Mouse (Mus musculus) stomach, embryonic 15.5 days (tissue): Measurements from ENCODE around the gene Pepd. TPM values are rescaled to one million over a fixed set of nuclear protein-coding genes. Genes with fewer than 3 reads are reported as not detected.

ENCODE experiments used
- ATAC-seq: fragments of 200-750 bp; cut with Nextera tagmentation; 2 replicates; pipeline ENCODE4 v1.8.0; 2017; ENCODE audit warnings: low read depth, moderate number of reproducible peaks, moderate TSS enrichment; ENCODE audit not compliant: insufficient read depth, low FRiP score
- H3K27ac ChIP-seq: fragments of 300-500 bp; sonication (generic); 2 replicates; pipeline ENCODE4 v1.5.1; 2015; ENCODE audit warnings: mild to moderate bottlenecking, inconsistent platforms
- H3K27me3 ChIP-seq: fragments of 300-500 bp; sonication (generic); replicated peaks from 2 replicates; pipeline ENCODE4 v1.6.1; 2015; ENCODE audit warnings: inconsistent platforms
- H3K36me3 ChIP-seq: fragments of 300-500 bp; sonication (generic); 2 replicates; pipeline ENCODE4 v1.6.1; 2015; ENCODE audit warnings: inconsistent platforms
- H3K4me1 ChIP-seq: fragments of 300-500 bp; sonication (generic); 2 replicates; pipeline ENCODE4 v1.6.1; 2015; ENCODE audit warnings: inconsistent platforms
- H3K4me2 ChIP-seq: fragments of 300-500 bp; sonication (generic); 2 replicates; pipeline ENCODE4 v1.6.1; 2015; ENCODE audit warnings: mild to moderate bottlenecking, inconsistent platforms
- H3K4me3 ChIP-seq: fragments of 300-500 bp; sonication (generic); replicated peaks from 2 replicates; pipeline ENCODE4 v1.5.1; 2015; ENCODE audit warnings: inconsistent platforms
- H3K9ac ChIP-seq: fragments of 300-500 bp; sonication (generic); 2 replicates; pipeline ENCODE4 v1.6.1; 2015; ENCODE audit warnings: inconsistent platforms
- H3K9me3 ChIP-seq: fragments of 300-500 bp; sonication (generic); 2 replicates; pipeline ENCODE4 v1.6.1; 2016; ENCODE audit warnings: inconsistent platforms
- WGBS: fragments of 180-500 bp; shearing (Covaris S2); methylation state at CpG from one replicate; pipeline ENCODE4 v1.1.7; 2015; 5-methylcytosine and 5-hydroxymethylcytosine counted together
- polyA plus RNA-seq: library from polyadenylated mRNA; unstranded; fragments of >200 nt; fragmentation: Nextera tagmentation; extraction: Ambion mirVana; gene quantifications from 2 replicates; pipeline ENCODE4 v1.2.1, GENCODE M21; 2015

Gene Pepd
- polyA plus RNA-seq: 68.9 and 71.4 TPM in 2 replicates

DNA sequence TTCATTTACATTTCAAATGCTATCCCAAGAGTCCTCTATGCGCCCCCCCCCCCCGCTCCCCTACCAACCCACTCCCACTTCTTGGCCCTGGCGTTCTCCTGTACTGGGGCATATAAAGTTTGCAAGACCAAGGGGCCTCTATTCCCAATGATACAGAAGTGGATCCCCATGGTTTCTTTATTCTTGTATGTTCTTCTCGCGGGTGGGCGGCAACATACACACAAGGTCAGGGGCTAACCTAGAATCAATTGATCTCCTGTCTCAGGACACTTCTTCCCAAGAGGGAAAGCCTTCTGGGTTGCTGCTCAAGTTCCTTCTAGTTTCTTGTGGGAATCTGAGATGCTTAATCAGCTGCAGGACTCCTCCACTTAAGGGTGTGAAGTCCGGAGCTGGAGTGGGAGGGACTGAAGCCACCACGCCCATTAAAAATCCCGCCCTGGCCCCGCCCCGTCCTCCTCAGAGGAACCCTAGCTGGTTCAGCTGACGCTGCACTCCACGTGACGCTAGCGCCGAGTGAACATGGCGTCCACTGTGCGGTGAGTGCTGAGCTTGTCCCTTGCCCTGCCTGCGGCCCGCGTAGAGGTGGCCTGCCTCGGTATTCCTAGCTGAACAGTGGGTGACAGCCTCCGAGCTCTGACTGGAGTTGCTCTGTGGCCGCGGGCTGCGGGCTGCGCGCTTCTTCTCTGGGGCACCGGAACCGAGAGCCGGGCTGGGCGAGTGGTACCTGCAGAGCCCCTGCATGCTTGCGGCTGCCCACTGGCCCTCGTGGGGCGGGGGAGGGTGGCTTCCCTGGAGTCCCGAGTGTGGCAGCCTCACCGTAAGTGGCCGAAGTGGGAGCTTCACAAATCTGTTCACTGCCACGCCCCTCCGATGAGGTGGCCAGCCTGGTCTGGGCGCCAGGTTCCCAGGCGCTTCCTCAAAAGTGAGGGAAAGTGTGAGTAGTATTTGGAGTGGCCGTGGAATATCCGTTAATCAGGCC is at the start of gene Pepd:
TSS of gene Pepd (plus strand) at position 461 of the 979 bp plus-strand sequence.
- Histone ChIP-seq H3K4me1 (peaks cover 8% of the 10 kb centered on the region), H3K27ac (peak within 1 kb of the TSS; percentile 54; the same call in 1 of the 2 replicates), H3K4me2 (peak within 1 kb of the TSS; percentile 79), H3K27me3 (no peaks in the 10 kb centered on the region), H3K9me3 (no peaks in the 10 kb centered on the region), H3K36me3 (no peaks in the 10 kb centered on the region), H3K9ac (peak within 1 kb of the TSS; percentile 32), H3K4me3 (peak within 1 kb of the TSS; percentile 62)
- WGBS: 6% methylated on average over 44 of the region's 44 CpGs
- peak; percentile 96 for ATAC-seq

- Histone ChIP-seq H3K9ac (no peak overlapping the region), H3K4me2 (no peak overlapping the region), H3K4me3 (no peak overlapping the region), H3K27me3 (no peaks in the 10 kb centered on the region), H3K27ac (no peak overlapping the region), H3K4me1 (no peaks in the 10 kb centered on the region), H3K9me3 (no peaks in the 10 kb centered on the region), H3K36me3 (no peaks in the 10 kb centered on the region)
- no peak for ATAC-seq
- 62% methylated on average over 6 of the region's 6 CpGs for WGBS
Observed at GRCm38 (mm10) chr7:34867289-34867688, 44.9 kb upstream of the Pepd start.

GRCm38 (mm10) chr7:34869693-34870092 is 42.5 kb upstream of the Pepd start:
- Histone ChIP-seq H3K27ac (no peak overlapping the region), H3K9me3 (no peaks in the 10 kb centered on the region), H3K4me1 (no peaks in the 10 kb centered on the region), H3K9ac (no peak overlapping the region), H3K4me2 (no peak overlapping the region), H3K27me3 (no peaks in the 10 kb centered on the region), H3K36me3 (no peaks in the 10 kb centered on the region), H3K4me3 (no peak overlapping the region)
- no peak for ATAC-seq
- WGBS: 79% methylated on average over 13 of the region's 13 CpGs

- Histone ChIP-seq H3K9me3 (no peaks in the 10 kb centered on the region), H3K27ac (no peak overlapping the region), H3K36me3 (no peaks in the 10 kb centered on the region), H3K4me3 (no peak overlapping the region), H3K9ac (no peak overlapping the region), H3K27me3 (no peaks in the 10 kb centered on the region), H3K4me2 (no peak overlapping the region), H3K4me1 (no peaks in the 10 kb centered on the region)
- ATAC-seq: peak; percentile 31; the same call in 1 of the 2 replicates
- 53% methylated on average over 7 of the region's 7 CpGs for WGBS
Observed at GRCm38 (mm10) chr7:34876787-34877186, 35.4 kb upstream of the Pepd start.

DNA sequence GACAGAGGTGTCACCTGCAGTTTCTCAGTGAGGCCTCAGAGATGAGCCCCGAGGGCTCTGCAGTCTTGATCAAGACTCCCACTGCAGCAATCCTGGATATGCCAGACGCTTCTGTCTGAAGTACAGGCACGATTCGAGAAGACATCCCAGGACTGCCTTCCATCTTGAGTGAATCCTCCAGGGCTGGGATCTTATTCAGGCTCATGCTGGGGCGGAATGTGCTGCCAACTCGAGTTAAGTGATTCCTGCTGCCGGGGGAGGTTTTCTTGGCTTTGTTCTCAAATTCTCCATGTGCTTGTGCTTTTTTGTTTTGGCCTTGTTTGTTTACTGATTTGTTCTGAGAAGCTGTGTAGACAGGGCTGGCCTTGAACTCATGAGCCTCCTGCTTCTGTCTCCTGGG is 34.4 kb upstream of the Pepd start:
- ATAC-seq: no peak
- no peaks in the 10 kb centered on the region for H3K9me3 ChIP-seq
- no peak overlapping the region for H3K27ac ChIP-seq
- no peak overlapping the region for H3K4me3 ChIP-seq
- no peak overlapping the region for H3K4me2 ChIP-seq
- H3K9ac ChIP-seq: no peak overlapping the region
- H3K27me3 ChIP-seq: no peaks in the 10 kb centered on the region
- no peaks in the 10 kb centered on the region for H3K36me3 ChIP-seq
- H3K4me1 ChIP-seq: no peaks in the 10 kb centered on the region
- WGBS: 70% methylated on average over 7 of the region's 7 CpGs

DNA sequence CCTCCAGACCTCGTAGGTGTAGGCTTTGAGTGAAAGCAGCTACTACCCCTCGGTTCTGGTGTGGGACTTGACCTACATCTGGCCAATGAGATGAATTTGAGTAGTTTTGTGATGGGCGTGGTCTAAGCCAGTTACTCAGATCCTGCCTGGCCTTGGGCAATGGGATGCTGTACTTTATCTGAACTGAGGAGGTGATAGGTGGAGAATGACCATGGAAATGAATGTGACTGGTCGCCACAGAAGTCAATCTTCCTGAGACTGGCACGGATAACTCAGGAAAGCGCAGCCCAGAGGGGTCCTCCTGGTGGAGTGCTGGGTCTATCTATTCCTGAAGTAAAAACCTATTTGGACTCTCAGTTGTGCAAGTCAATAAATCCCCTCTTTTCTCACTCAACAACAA is 23.7 kb upstream of the Pepd start:
- Histone ChIP-seq H3K9ac (no peak overlapping the region), H3K36me3 (no peaks in the 10 kb centered on the region)
- WGBS: 68% methylated on average over 6 of the region's 6 CpGs

DNA sequence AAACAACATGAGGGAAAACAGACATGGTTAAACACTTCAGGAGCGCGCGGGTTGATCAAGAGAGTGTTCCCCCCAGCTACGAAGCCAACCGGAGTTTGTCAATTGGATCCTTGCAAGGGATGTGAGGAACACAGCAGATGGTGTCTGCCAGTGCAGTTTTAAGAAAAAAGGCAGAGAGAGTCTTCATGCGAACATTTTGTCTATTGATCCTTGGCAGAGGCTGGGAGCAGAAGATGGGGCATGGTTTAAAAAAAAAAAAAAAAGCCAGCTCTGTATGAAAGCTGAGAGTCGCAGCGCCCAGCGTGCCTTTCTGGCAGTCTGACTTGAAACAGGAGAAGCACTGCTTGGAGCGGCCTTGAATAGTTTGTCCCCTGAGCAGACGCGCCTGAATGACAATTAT is 23.3 kb upstream of the Pepd start:
- 73% methylated on average over 12 of the region's 12 CpGs for WGBS
- no peak for ATAC-seq

More for the DNA sequence above, 23.7 kb upstream of the Pepd start:
- H3K9me3 ChIP-seq: no peaks in the 10 kb centered on the region
- no peak for ATAC-seq
- H3K4me2 ChIP-seq: no peak overlapping the region
- no peak overlapping the region for H3K27ac ChIP-seq
- no peak overlapping the region for H3K4me3 ChIP-seq
- H3K4me1 ChIP-seq: no peaks in the 10 kb centered on the region
- H3K27me3 ChIP-seq: no peaks in the 10 kb centered on the region

DNA sequence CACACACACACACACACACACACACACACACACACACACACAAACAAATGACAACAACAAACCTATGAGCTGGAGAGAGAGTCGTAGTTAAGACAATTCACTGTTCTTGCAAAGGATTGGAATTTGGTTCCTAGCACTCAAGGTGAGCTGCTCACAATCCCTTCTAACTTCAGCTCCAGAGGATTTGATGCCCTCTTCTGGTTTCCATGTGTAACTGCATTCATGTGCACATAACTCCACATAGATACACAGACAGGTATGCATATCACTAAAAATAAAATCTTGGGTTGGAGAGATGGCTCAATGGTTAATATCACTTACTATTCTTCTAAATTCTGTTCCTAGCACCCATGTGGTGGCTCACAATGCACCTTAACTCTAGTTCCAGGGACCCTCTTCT is 19.3 kb upstream of the Pepd start:
- Histone ChIP-seq H3K4me3 (no peak overlapping the region), H3K27me3 (no peaks in the 10 kb centered on the region), H3K9ac (no peak overlapping the region), H3K9me3 (no peaks in the 10 kb centered on the region), H3K4me1 (0 out of 2 replicates have a peak, but pooled peaks cover 6% of the 10 kb centered on the region), H3K27ac (no peak overlapping the region), H3K36me3 (no peaks in the 10 kb centered on the region), H3K4me2 (no peak overlapping the region)
- no peak for ATAC-seq
- WGBS: 95% methylated on average over 1 of the region's 1 CpGs

More for the DNA sequence above, 23.3 kb upstream of the Pepd start:
- H3K36me3 ChIP-seq: no peaks in the 10 kb centered on the region
- no peak overlapping the region for H3K4me2 ChIP-seq
- no peak overlapping the region for H3K27ac ChIP-seq
- no peaks in the 10 kb centered on the region for H3K9me3 ChIP-seq
- H3K9ac ChIP-seq: no peak overlapping the region
- no peaks in the 10 kb centered on the region for H3K4me1 ChIP-seq
- no peak overlapping the region for H3K4me3 ChIP-seq
- H3K27me3 ChIP-seq: no peaks in the 10 kb centered on the region

- Histone ChIP-seq H3K36me3 (no peaks in the 10 kb centered on the region), H3K4me3 (no peak overlapping the region), H3K27me3 (no peaks in the 10 kb centered on the region), H3K4me2 (no peak overlapping the region), H3K4me1 (0 out of 2 replicates have a peak, but pooled peaks cover 6% of the 10 kb centered on the region), H3K9me3 (no peaks in the 10 kb centered on the region), H3K9ac (no peak overlapping the region), H3K27ac (no peak overlapping the region)
- ATAC-seq: peak; percentile 56; the same call in 1 of the 2 replicates
- 70% methylated on average over 4 of the region's 4 CpGs for WGBS
Observed at GRCm38 (mm10) chr7:34896461-34896860, 15.7 kb upstream of the Pepd start.

GRCm38 (mm10) chr7:34897058-34897457 is 15.1 kb upstream of the Pepd start:
- no peaks in the 10 kb centered on the region for H3K9me3 ChIP-seq
- H3K27me3 ChIP-seq: no peaks in the 10 kb centered on the region
- no peak overlapping the region for H3K4me3 ChIP-seq
- no peak overlapping the region for H3K27ac ChIP-seq
- 4% methylated on average over 1 of the region's 1 CpGs for WGBS
- H3K36me3 ChIP-seq: no peaks in the 10 kb centered on the region
- no peak overlapping the region for H3K4me2 ChIP-seq
- no peak for ATAC-seq
- 0 out of 2 replicates have a peak, but pooled peaks cover 6% of the 10 kb centered on the region for H3K4me1 ChIP-seq
- no peak overlapping the region for H3K9ac ChIP-seq

GRCm38 (mm10) chr7:34910096-34911066 is 1.8 kb upstream of the Pepd start:
- ATAC-seq: no peak
- Histone ChIP-seq H3K4me2 (peak overlapping the region; percentile 25), H3K9me3 (no peaks in the 10 kb centered on the region), H3K4me3 (no peak overlapping the region), H3K9ac (no peak overlapping the region), H3K27ac (no peak overlapping the region), H3K36me3 (no peaks in the 10 kb centered on the region), H3K4me1 (peaks cover 8% of the 10 kb centered on the region), H3K27me3 (no peaks in the 10 kb centered on the region)
- 23% methylated on average over 24 of the region's 24 CpGs for WGBS
